ENCODE assay signal across 9 mouse cellular contexts in the genomic region with DNA sequence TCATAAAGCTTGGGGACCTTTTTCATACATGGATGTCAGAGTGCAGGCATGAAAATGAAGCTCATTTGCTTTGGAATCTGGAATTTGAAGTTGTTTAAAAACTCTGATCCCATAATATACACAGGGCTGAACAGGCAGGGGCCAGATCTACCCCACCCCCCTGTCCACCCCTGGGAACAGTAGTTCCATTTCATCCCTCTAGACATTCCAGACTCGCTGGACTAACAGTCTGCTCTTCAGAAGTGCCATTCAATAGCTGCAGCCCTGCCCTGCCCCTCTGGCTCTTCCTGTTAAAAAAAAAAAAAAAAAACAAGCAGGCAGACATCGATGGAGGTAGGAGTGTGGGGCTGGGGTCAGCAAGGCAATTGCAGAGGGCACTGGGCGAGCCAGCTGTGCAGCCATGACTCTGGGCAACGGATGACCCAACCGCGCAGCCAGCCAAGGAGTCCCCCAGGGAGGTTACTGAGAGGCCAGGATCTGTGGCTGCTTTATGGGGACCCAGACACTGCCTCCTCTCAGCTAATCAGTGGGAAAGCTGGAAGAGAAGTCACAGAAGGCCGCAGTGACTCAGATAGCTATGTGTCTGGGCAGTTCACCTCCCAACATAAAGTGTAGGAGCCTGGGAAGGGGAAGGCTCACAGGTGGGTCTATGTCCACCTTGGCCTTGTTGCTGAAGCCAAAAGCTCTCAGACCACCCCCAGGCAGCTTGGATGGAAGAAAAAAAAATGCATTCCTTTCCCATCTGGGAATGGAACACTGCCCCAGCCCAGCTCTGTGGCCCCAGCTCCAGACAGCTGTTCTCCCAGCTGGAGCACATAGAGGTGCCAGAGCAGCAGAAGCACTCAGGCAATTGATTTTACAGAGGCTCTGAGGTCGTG. TPM values are rescaled to one million over a fixed set of nuclear protein-coding genes. Genes with fewer than 3 reads are reported as not detected.
A peak's percentile ranks its signal among the peaks of the same experiment; 100 is the strongest.
DNase-seq lines count a peak whose midpoint lies in the region; ATAC-seq and TF ChIP-seq lines count a peak whose summit lies in the region.
"Had no signal": no experiment of that assay in that cellular context is flagged by ENCODE, and none has a peak within 500 bp of the region (broad histone marks: within the 10 kb centered on the region; RNA-seq: fewer than 3 reads in every experiment).

No protein-coding gene starts in this region.

- H3K27me3 ChIP-seq in embryonic facial prominence, embryonic 10.5 days (replicated peaks; ENCODE audit: low read depth, poor library complexity, severe bottlenecking): no peaks in the 10 kb centered on the region
- peaks cover 10% of the 10 kb centered on the region for H3K27me3 ChIP-seq in heart, embryonic 10.5 days (ENCODE audit: insufficient read depth, poor library complexity, severe bottlenecking)
- no peaks in the 10 kb centered on the region for H3K27me3 ChIP-seq in neural tube, embryonic 11.5 days (ENCODE audit: control insufficient read depth, insufficient read depth, low read length)

- H3K9me3 ChIP-seq in embryonic facial prominence, embryonic 10.5 days: no peaks in the 10 kb centered on the region
- no peaks in the 10 kb centered on the region for H3K9me3 ChIP-seq in heart, embryonic 10.5 days
- no peaks in the 10 kb centered on the region for H3K9me3 ChIP-seq in neural tube, embryonic 11.5 days (ENCODE audit: control insufficient read depth, low read length)

- WGBS in embryonic facial prominence, embryonic 10.5 days: 28% methylated on average over 8 of the region's 8 CpGs
- 44% methylated on average over 8 of the region's 8 CpGs for WGBS in heart, embryonic 10.5 days
- 29% methylated on average over 8 of the region's 8 CpGs for WGBS in neural tube, embryonic 11.5 days

- H3K36me3 ChIP-seq in embryonic facial prominence, embryonic 10.5 days (replicated peaks): no peaks in the 10 kb centered on the region
- no peaks in the 10 kb centered on the region for H3K36me3 ChIP-seq in heart, embryonic 10.5 days
- H3K36me3 ChIP-seq in neural tube, embryonic 11.5 days (ENCODE audit: control insufficient read depth, insufficient read depth, low read length): no peaks in the 10 kb centered on the region

- ATAC-seq in neural tube, embryonic 11.5 days (ENCODE audit: insufficient read depth, low FRiP score, low TSS enrichment): no peak
- ATAC-seq in cerebellum, adult (ENCODE audit: insufficient number of reproducible peaks, low FRiP score, low TSS enrichment): no peak

- no peak overlapping the region for H3K4me2 ChIP-seq in neural tube, embryonic 11.5 days (ENCODE audit: low read depth)

- no peak overlapping the region for H3K27ac ChIP-seq in left cerebral cortex, adult 2 months
- H3K27ac ChIP-seq in embryonic facial prominence, embryonic 10.5 days (replicated peaks): peak overlapping the region; percentile 59; the same call in 1 of the 2 replicates
- H3K27ac ChIP-seq in heart, embryonic 10.5 days: no peak overlapping the region
- peak overlapping the region; percentile 64 for H3K27ac ChIP-seq in neural tube, embryonic 11.5 days (ENCODE audit: low read depth, low read length)
- H3K27ac ChIP-seq: liver, embryonic 14.5 days had no signal

- intact Hi-C loops in left cerebral cortex, postnatal 4 days (cut with DNase I): no loop called here
- intact Hi-C loops in left cerebral cortex, adult 2 months (cut with DNase I): no loop called here

- no peak overlapping the region for H3K4me3 ChIP-seq in left cerebral cortex, adult 2 months
- H3K4me3 ChIP-seq in embryonic facial prominence, embryonic 10.5 days: peak overlapping the region; percentile 13; the same call in 1 of the 2 replicates
- H3K4me3 ChIP-seq in heart, embryonic 10.5 days: no peak overlapping the region
- no peak overlapping the region for H3K4me3 ChIP-seq in neural tube, embryonic 11.5 days (ENCODE audit: low read depth, low read length)

- TF ChIP-seq CTCF in left cerebral cortex, adult 2 months (IDR thresholded peaks at IDR 0.05): no peak

- no peak overlapping the region; the same call in 1 of the 2 replicates for H3K9ac ChIP-seq in neural tube, embryonic 11.5 days (ENCODE audit: low read length)
- H3K9ac ChIP-seq: liver, embryonic 14.5 days had no signal

- DNase-seq in left cerebral cortex, postnatal 4 days: peak; percentile 46
- DNase-seq in left cerebral cortex, adult 2 months (ENCODE audit: extremely low spot score in 1 of 2, low spot score in 2 of 2): no peak
- peak; percentile 65 for DNase-seq in embryonic facial prominence, embryonic 10.5 days (ENCODE audit: low spot score)
- peak; percentile 60 for DNase-seq in heart, embryonic 10.5 days (ENCODE audit: low spot score)
- peak; percentile 28 for DNase-seq in neural tube, embryonic 11.5 days (ENCODE audit: low spot score)
- no peak for DNase-seq in left cerebral cortex, adult 8-10 months (ENCODE audit: low spot score in 2 of 2)
- DNase-seq: thymus, postnatal 4 days had no signal

- peaks cover 29% of the 10 kb centered on the region for H3K4me1 ChIP-seq in embryonic facial prominence, embryonic 10.5 days
- H3K4me1 ChIP-seq in heart, embryonic 10.5 days: peaks cover 9% of the 10 kb centered on the region
- peaks cover 6% of the 10 kb centered on the region for H3K4me1 ChIP-seq in neural tube, embryonic 11.5 days (ENCODE audit: control insufficient read depth, insufficient read depth, low read length)

RNA-seq across cellular contexts. Expression of gene Loxl4, which starts 26.2 kb away (rescaled TPM):
- under 1 TPM; 0.12 to 0.60 TPM for total RNA-seq in left cerebral cortex, postnatal 4 days (2021)
- total RNA-seq in left cerebral cortex, adult 2 months (2021): under 1 TPM; 0.20 to 0.35 TPM
- 0.24 and 0.28 TPM in 2 replicates for polyA plus RNA-seq in embryonic facial prominence, embryonic 10.5 days (2016; fragmentation: Nextera tagmentation; extraction: Ambion mirVana)
- polyA plus RNA-seq in heart, embryonic 10.5 days (2016; fragmentation: Nextera tagmentation; extraction: Ambion mirVana): 0.04 and 0.10 TPM in 2 replicates
- polyA plus RNA-seq in neural tube, embryonic 11.5 days (2014; fragmentation: Nextera tagmentation; extraction: Ambion mirVana): 0.46 and 0.69 TPM in 2 replicates
- under 1 TPM; 0.14 to 0.98 (median 0.18) TPM for total RNA-seq in left cerebral cortex, adult 8-10 months (2022)

Comparison
In these comparisons a context has a peak if more than half of its experiments do, and no peak if none do; other contexts are left out.
1. DNase-seq: peak in left cerebral cortex, postnatal 4 days (single experiment), embryonic facial prominence, embryonic 10.5 days (single experiment), heart, embryonic 10.5 days (single experiment) and neural tube, embryonic 11.5 days (single experiment); none in left cerebral cortex, adult 2 months (0 of 2) and left cerebral cortex, adult 8-10 months (0 of 2).
2. H3K27ac ChIP-seq: peak in embryonic facial prominence, embryonic 10.5 days (single experiment) and neural tube, embryonic 11.5 days (single experiment); none in left cerebral cortex, adult 2 months (single experiment) and heart, embryonic 10.5 days (single experiment).